Mouse (Mus musculus) urinary bladder, postnatal 14 days (tissue): ENCODE measurements at regions not wholly inside any gene's neighbourhood (a gene's known extent, or its start where the extent isn't known, plus 50 kb on each side); places are given as distances from the start of the nearest gene placed in this dataset.
"Not testable (repeated sequence)": the region's sequence is repeated elsewhere in the genome, so short reads cannot be mapped to it uniquely, and the experiment has no call there.

Source experiments
- DNase-seq: peaks from one replicate; pipeline ENCODE4 v3.0.0; 2021; ENCODE audit warnings: low spot score

DNA sequence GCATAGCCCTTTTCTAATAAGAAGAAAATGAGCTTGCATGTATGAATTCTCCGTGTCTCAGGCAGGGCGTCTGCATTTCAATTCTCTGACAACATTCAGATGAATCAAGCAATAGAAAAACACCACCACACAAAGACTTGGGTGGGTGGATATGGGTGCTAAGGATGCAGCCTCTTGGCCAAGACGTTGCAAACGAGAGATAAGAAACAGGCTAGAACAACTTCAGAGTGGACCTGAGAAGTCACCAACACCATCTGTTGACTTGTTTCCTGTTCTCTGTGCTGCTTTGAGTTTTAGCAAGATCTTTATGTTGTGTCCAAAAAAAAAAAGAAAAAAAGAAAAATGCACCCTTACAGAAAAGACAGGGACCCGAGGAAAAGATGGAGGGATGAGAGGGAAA lies 277.0 kb downstream of the Gxylt1 start:
- DNase-seq: no peak

DNA sequence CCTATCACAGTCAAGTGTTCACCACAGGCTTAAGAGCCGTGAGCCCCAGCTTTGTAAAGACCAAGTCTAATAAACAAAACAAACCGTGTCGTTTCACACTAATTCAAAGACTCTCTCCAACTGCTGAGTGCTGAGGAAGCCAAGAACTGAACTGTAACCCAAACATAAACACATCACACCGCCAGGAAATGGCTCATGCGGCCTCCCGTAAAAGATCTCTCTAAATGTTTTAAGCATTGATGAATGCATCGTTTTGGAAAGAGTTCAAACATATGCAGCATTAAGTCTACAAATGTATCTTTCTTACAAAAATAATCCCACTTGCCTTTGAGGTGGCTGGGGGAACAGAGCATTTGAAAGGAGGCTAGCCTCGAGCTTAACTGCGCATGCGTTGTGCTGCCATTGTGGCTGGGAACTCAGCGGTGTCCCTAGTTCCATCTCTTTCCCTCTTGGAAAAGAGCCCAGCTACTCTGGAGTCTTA lies 280.7 kb downstream of the Gxylt1 start:
- no peak for DNase-seq

DNA sequence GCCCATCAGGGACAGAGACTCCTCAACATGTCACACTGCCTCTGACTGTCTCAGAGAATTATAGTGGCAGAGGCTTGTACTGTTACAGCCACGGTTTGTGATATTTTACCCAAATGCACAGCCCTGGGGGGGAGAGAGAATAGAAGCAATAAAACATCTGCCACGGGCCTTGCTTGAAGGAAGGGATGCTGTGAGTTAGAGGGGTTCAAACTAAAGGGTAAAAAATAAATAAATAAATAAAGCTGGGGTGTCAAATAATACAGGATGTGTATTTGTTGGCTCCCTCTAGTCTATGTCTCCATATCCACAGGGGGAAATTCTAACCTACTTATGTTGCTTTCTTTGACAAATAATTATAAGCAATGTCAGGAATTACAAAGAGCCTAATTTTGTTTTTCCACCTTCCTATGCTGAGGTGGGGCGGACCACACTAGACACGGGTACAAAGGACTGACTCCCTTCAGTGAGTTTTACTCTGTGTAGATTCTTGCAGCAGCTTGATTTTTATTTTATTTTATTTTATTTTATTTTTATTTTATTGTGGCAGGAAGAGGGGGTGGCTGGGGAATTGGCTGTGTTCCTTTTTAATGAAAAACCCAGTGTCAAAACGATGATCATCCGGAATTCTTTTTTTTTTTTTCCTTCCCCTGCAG lies 281.3 kb downstream of the Gxylt1 start:
- DNase-seq: no peak

DNA sequence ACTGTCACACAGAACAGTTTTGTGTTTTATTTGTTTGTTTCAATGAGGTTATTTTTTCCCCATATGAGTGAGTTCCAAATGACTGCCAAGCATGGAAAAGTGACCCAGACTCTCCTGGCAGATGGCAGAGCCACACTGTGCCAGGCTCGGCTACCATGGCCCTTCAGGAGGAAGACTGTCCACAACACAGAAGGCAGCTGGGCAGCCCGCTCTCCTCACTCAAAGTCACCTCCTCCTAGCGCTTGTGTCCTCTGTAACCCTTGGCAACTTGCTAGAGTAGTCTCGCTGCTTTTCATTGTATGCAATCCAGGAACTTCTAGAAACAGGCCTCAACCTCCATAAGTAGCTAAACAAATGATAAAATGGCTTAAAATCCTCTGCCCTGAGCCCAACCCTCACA lies 299.2 kb downstream of the Gxylt1 start:
- no peak for DNase-seq

DNA sequence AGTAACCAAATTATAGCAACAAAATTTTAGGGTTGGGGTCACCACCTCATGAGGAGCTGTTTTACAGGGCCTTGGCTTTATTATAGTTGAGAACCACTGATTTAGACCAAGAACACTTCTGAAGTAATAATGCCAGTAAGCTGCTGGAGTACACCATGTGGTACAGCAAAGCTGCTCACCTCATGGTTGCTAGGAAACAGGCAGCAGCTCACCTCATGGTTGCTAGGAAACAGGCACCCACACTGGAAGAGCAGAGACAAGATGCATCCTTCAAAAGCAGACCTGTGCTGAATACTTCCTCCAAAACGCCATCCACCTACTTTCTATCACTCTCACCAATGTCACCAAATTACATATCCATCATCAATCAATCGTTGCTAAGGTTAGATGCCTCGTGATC lies 300.0 kb downstream of the Gxylt1 start:
- DNase-seq: no peak

DNA sequence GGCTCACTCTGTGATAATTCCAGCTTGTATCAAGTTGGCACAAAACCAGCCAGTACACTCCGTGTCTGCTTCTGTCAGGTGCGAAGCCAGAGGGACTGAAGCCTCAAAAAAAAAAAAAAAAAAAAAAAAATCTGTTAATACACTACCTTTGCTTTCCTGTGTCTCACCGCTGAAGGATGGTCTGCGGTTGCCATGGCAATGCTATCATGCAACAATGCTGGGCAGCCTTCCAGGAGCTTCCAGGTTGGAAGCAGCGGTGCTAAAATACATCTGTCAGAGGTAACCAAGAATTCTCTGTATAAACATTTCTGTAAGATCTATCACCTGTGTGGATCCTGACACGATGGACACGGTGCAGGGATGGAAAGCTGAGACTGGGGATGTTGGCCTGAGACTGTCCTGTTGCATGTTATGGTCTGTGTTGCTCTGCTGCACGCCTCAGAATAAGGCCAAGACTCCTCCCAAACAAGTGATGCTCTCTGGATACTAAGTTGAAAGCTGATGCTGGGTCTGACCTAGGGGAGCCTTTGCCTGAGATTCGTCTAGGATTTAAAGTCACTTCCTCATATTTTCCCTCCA lies 301.2 kb downstream of the Gxylt1 start:
- no peak for DNase-seq

DNA sequence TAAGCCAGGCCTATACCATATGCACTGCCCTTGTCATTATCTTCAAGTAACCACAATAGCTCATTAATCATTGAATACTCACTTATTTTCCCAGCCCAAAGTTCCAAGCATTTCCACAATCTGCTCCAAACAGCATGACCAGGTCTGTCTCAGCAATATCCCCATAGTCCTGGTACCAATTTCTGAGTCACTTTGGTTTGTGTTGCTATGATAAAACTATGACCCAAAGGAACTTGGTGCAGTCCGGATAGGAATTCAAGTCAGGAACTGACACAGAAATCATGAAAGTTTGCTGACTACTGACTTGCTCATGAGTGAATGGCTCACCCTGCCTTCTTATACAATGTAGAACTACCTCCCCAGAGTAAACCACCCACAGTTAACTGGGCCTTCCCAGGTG lies 309.4 kb downstream of the Gxylt1 start:
- no peak for DNase-seq

DNA sequence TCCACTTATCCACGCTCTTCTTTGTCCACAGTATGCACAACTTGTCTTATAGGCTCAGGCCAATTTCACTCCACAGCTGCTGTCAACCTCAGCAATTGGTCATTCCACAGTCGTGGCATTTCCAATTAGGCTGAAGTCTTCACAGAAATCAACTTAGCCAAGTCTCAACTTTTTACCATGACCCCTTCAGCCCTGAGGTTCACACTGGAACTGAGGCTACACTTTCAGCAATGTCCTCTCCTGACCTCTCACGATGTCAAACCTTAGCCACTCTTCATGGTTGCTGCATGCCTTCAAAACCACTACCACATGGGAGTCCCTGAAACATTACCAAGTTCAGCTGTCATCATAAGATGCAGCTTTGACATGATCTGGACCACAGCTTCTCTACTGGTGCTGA lies 310.1 kb downstream of the Gxylt1 start:
- DNase-seq: no peak

DNA sequence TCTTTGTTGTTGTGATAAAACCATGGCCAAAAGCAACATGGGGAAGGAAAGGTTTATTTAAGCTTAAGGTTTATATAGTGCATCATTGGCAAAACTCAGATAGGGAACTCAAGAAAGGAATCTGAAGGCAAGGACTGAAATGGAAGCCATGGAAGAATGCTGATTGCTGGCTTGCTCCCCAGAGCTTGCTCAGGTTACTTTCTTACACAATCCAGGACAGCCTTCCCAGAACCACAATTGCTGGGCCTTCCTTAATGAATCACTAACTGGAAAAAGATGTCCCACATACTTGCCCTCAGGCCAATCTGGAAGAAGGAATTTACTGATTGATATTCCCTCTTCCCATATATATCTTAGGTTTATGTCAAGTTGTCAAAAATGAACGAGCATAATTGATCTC lies 310.8 kb downstream of the Gxylt1 start:
- DNase-seq: no peak

DNA sequence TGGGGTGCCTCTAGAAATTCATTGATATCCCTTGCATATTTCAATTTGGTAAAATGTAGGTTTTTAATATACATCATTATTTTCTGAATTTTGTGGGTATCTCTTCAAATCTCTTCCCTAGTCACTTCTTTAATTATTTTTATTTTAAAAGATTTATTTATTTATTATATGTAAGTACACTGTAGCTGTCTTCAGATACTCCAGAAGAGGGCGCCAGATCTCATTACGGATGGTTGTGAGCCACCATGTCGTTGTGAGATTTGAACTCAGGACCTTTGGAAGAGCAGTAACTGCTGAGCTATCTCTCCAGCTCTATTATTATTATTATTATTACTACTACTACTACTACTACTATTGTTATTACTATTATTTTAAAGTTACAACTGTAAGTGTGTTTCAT lies 324.1 kb downstream of the Gxylt1 start:
- not testable (repeated sequence) for DNase-seq

DNA sequence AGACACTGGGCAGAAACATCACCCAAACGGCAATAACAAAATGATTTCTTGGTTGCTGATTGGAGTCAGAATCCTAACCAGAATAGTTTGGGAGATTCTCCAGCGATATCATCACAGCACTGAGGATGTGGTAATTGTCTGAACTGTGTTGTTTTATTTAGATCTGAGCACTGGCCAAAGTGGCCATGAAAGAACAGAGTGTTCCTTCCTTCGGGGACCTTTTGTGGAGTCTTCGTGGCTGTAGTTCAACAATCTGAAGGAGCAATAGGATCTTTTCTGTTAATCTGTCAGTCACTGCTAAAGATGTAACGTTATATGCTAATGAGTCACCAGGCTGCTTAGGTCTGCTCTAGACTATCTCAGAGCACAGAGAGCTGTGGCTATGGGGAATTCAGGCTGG lies 328.8 kb downstream of the Gxylt1 start:
- DNase-seq: no peak

DNA sequence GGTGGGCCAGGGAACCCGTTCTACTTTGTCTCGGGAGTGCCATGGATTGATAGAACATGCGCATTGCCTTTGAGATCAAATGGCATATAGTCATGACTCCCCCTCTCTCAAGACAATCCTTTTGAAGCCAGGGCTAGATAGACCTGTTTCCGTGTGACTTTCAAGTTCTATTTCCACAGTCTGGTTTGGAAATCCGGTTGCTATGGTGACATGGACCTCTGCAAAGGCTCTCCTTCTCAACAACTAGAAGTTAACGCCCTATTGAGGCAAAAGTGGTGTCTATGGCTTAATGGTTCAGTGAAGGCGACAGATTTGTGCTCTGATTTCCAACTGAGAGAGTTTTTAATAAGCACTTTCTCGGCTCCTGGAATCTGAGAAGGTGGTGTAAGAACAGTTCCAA lies 371.2 kb downstream of the Gxylt1 start:
- no peak for DNase-seq

DNA sequence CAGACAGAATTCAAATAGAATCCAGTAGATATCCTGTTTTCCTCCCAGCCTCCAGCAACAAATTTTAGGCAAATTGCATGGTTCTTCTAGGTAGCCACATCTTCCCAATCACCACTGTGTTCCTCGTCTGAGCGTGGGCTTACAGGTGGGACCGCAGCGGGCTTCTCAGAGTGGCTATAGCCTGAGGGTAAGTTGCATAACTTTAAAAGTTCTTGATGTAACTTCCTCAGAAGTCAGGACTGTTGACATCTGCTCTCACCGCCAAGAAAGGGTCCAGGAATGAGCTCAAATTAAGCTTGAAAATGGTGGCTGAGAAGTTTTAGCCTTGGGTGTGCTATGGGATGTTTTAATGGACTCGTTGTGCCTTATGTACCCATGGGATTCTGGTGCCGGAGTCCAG lies 377.7 kb downstream of the Gxylt1 start:
- DNase-seq: no peak

DNA sequence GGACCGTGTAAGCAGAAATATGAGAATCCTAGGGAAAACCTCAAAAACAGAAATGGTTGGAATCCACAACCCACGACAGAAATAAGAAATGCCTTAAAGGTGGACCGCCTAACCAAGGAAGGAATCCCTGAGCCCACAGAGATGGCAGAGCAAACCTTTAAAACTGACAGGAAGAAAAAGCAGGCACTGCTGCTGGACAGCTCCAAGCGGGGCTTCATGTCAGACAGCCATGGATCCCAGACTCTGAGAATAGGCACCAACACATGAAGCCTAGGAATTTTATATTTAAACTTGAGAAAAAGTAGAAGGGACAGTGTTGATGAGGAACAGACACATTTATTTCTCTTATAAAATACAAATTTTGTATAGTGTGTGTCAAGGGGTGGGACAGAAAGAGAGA lies 379.1 kb downstream of the Gxylt1 start:
- no peak for DNase-seq

DNA sequence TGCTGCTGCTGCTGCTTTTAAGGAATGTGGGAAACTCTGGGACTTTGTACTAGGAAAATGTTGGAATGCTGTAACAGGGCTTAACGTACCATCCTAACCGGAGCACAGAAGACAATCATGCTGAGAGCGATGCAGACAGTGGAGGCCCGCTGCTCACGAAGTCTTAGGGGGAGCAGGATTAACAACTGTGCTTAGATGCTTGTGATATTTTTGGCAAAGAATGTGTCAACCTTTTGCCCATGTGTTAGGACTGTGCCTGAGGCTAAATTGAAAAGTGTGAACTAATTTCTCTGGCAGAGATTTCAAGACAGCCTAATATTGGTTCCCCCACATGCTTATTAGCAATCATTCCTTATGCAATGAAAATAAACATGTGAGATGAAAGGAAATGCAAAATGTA lies 398.5 kb downstream of the Gxylt1 start:
- DNase-seq: no peak

DNA sequence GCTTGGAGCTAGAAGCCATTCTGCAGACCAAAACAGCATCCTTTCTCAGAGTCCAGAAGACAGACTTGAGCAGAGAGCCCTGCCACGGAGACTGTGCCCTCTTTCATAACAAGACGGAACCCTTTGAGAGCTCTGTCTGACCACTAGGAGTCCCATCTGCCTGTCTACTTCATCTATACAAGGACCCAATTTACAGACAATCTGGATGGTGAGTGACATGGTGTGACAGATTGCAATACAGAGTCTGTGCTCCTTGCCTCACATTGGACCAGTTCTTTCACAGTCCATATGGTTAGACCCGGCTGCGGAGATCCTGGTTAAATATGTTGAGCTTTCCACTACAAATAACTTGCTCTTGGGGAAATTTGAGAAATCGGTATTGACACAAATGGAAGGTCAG lies 410.9 kb downstream of the Gxylt1 start:
- no peak for DNase-seq

DNA sequence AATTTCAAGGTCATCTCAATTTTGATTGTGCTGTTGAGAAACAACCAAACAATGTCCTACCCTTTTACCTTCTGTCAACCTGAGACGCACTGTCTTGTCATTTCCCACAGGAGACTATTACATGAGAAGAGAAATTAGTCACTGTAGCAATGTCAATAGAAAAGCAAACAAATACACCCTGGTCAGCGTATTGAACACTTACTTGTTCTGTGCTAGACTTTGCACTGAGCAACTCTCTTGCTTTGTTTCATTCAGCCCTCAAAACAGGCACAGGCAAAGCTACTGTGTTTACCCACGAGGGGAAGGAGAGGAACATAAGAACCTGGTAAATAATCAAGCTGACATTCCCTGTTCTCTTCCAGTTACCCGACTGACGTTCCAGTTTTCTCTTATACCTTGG lies 424.1 kb downstream of the Gxylt1 start:
- DNase-seq: no peak

DNA sequence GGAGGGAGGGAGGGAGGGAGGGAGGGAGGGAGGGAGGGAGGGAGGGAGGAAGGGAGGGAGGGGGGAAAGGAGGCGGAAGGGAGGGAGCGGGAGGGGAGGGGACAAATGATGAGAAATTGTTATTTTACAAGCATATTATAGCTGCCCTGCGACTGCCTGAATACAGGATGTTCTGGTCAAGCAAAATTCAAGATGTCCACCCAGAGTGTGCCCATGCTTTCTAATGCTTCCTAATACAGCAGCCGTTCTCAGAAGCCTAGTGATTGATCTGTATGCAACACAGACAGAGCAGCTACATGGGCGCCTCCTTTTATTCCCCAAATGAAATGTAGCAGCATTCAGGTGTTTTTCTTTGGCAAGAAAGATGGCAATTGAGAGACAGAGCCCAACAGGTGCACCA lies 434.9 kb downstream of the Gxylt1 start:
- DNase-seq: no peak

DNA sequence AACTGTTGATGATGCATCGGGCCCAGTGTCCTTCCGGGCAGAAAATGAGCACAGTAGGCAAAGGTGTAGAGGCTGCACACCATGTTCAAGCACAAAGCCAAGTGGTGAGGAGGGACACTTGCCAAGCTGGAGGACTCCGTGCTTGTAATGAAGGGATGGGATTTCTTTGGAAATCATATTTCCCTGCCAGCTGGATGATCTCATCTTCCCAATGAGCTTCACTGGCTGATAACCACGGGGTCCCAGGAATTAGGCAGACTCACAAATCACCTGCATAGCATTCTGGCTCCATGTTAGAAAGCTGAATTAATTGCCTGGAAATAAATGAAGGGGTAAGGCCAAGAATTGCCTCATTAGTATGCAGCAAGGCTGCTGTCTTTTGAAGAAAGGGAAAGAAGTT lies 435.4 kb downstream of the Gxylt1 start:
- no peak for DNase-seq

DNA sequence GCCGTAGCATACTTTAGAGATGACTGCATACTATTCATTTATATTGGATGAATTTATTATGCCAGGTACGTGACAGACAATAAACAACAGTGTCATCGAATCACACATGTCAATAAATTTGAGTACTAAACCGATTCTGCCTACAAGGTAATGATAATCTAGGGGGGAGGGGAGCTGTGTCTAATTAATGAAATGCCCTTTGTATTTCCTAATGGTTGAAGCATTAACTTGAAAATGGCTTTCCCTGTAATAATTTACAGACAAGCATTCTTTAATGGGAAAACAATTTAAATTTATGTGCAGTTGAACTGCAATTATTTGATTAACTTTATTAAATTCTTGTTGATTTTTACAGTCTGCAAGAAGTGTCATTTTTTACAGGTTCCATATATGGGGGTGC lies 429.5 kb downstream of the Pdzrn4 start:
- no peak for DNase-seq
